Mouse (Mus musculus) CH12.LX (cell line): ENCODE data around the gene Akr1b3. TPM values are rescaled to one million over a fixed set of nuclear protein-coding genes. Genes with fewer than 3 reads are reported as not detected.

Source experiments
- DNase-seq: peaks from one replicate; pipeline ENCODE4 v3.0.0-alpha.2; 2013; ENCODE audit errors: extremely low read depth
- H3K27ac ChIP-seq: 2 replicates; pipeline ENCODE4 v1.5.1; 2012; ENCODE audit warnings: low read depth, mild to moderate bottlenecking, control low read depth, moderate library complexity; ENCODE audit not compliant: insufficient read depth
- H3K27me3 ChIP-seq: replicated peaks from 2 replicates; pipeline ENCODE3; 2012; ENCODE audit warnings: inconsistent platforms
- H3K36me3 ChIP-seq, 2 experiments: replicated peaks in 1 of 2; 2 replicates each; pipeline versions ENCODE3 to v1.6.1; 2012; ENCODE audit warnings: inconsistent platforms in 1 of 2, low read length in 1 of 2, mild to moderate bottlenecking in 1 of 2, mixed read lengths in 1 of 2, moderate library complexity in 1 of 2; ENCODE audit not compliant: control insufficient read depth in 1 of 2, insufficient read depth in 1 of 2
- H3K4me1 ChIP-seq, 2 experiments: 2 replicates each; pipeline ENCODE4 v1.6.1; 2012; ENCODE audit warnings: inconsistent platforms in 1 of 2, moderate library complexity in 1 of 2; ENCODE audit not compliant: insufficient read depth in 2 of 2, control insufficient read depth in 1 of 2
- H3K4me2 ChIP-seq: 2 replicates; pipeline ENCODE4 v1.6.1; 2012; ENCODE audit warnings: low read depth, mild to moderate bottlenecking, control low read depth; ENCODE audit not compliant: poor library complexity, insufficient read depth, severe bottlenecking
- H3K4me3 ChIP-seq, 3 experiments: fragments of 150-350 bp in 1 of 3; sonication (generic) in 1 of 3; replicated peaks in 1 of 3; 2 replicates each; pipeline versions ENCODE3 to v1.5.1; 2011 to 2012; ENCODE audit warnings: low read depth in 2 of 3, low read length in 2 of 3, mild to moderate bottlenecking in 2 of 3, moderate library complexity in 2 of 3, control low read depth in 1 of 3, improper control_type of control experiment in 1 of 3, inconsistent platforms in 1 of 3, mixed read lengths in 1 of 3; ENCODE audit not compliant: poor library complexity in 1 of 3
- H3K79me2 ChIP-seq: replicated peaks from 2 replicates; pipeline ENCODE4 v1.6.1; 2012; ENCODE audit warnings: mild to moderate bottlenecking, moderate library complexity; ENCODE audit not compliant: control insufficient read depth, poor library complexity, insufficient read depth, severe bottlenecking; ENCODE audit errors: extremely low read depth
- H3K9ac ChIP-seq: 2 replicates; pipeline ENCODE4 v1.6.1; 2012; ENCODE audit warnings: low read depth, mild to moderate bottlenecking, control low read depth, moderate library complexity; ENCODE audit not compliant: insufficient read depth
- H3K9me3 ChIP-seq: replicated peaks from 2 replicates; pipeline ENCODE3; 2012; ENCODE audit warnings: low read length, inconsistent platforms, mixed read lengths
- BHLHE40 ChIP-seq: IDR thresholded peaks from 2 replicates; pipeline ENCODE4 v1.6.1; 2011; ENCODE audit warnings: mild to moderate bottlenecking, low read depth, low read length, improper control_type of control experiment
- IRF4 ChIP-seq: IDR thresholded peaks from 2 replicates; pipeline ENCODE4 v1.6.1; 2014; ENCODE audit warnings: low read depth, mild to moderate bottlenecking, inconsistent platforms, low read length, improper control_type of control experiment
- KAT2A ChIP-seq: IDR thresholded peaks from 2 replicates; pipeline ENCODE4 v1.6.1; 2012; ENCODE audit warnings: low read length, improper control_type of control experiment, inconsistent platforms; ENCODE audit not compliant: insufficient replicate concordance
- POLR2A ChIP-seq: IDR thresholded peaks from 2 replicates; pipeline ENCODE4 v1.6.1; 2011; ENCODE audit warnings: low read depth, mild to moderate bottlenecking, improper control_type of control experiment, low read length
- TCF12 ChIP-seq: IDR thresholded peaks from 2 replicates; pipeline ENCODE4 v1.6.1; 2014; ENCODE audit warnings: low read depth, mild to moderate bottlenecking, inconsistent platforms, low read length, improper control_type of control experiment
- USF1 ChIP-seq: IDR thresholded peaks from 2 replicates; pipeline ENCODE4 v1.6.1; 2014; ENCODE audit warnings: low read depth, mild to moderate bottlenecking, inconsistent platforms, low read length, improper control_type of control experiment
- ZNF384 ChIP-seq: IDR thresholded peaks from 2 replicates; pipeline ENCODE4 v1.6.1; 2012; ENCODE audit warnings: low read depth, low read length, improper control_type of control experiment, inconsistent platforms
- dilution Hi-C: fragments of 300-500 bp; cut with MboI; formaldehyde crosslinking; loops from 2 replicates; pipeline ENCODE4 v1.14.3; 2020; ENCODE audit warnings: low sequenced_read_pairs; ENCODE audit not compliant: extremely low pct_unique_long_range_greater_than_20kb, extremely low pct_ligation_motif_present
- in situ Hi-C: fragments of 300-500 bp; cut with MboI; formaldehyde crosslinking; loops from 3 replicates; pipeline ENCODE4 v1.14.3; 2019; ENCODE audit warnings: low sequenced_read_pairs, low pct_ligation_motif_present, low pct_unique_long_range_greater_than_20kb, mixed read lengths
- polyA plus RNA-seq: library from polyadenylated mRNA; unstranded; fragments of >175 nt; gene quantifications from 2 replicates; pipeline ENCODE4 v1.2.1, GENCODE M21; 2012; ENCODE audit warnings: low read depth; ENCODE audit not compliant: insufficient read length
- total RNA-seq, 2 experiments: library from RNA; depleted of rRNA; stranded (reverse); fragments of 300-350 nt in 1 of 2; fragments of >200 nt in 1 of 2; gene quantifications; 2 replicates each; pipeline ENCODE4 v1.2.3; 2012 to 2014

The Akr1b3 gene
- total and polyA plus RNA-seq, 3 experiments = 257 to 359 (median 313) TPM

DNA sequence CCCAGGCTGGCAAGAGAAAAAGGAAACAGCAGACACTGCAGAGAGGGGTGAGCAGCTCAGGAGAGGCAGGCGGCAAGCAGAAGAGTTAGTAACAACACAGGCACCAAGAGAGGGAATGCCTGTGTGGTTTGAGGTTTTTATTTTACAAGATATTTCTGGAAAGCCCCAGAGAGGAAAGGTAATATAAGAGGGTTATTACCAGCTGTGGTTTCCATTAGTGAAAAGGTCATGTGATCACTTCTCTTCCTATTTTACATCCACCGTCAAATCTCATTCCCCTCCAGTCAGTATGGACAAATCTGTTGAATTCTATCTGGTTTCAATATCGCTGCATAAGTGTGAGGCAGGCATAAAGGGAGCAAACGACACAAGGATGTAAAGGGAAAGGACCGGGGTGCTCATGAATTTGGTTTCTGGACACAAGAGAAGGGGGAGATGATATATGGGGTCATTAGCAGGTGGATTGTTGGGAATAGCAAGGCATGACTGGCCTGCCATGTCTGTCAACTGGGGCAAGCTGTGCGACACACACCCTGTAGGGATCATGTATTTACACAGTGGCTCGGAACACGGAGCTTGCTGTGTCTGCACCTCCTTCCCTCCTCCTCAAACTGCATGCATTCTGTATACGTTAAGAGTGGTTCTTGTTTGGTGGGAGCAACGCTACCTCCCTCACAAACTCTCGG is 24.9 kb downstream of the Akr1b3 start:
- no peak overlapping the region for H3K27ac ChIP-seq
- H3K4me2 ChIP-seq = peak overlapping the region; percentile 54; the same call in 1 of the 2 replicates
- H3K79me2 ChIP-seq = no peaks in the 10 kb centered on the region
- no peak for DNase-seq
- H3K4me3 ChIP-seq = peak overlapping the region in 2 of 3 experiments; percentile 3 to 23
- H3K9me3 ChIP-seq = no peaks in the 10 kb centered on the region
- dilution Hi-C loops = no loop called here
- H3K4me1 ChIP-seq = peaks cover 10 to 15% of the 10 kb centered on the region in 2 experiments
- 0 out of 2 replicates have a peak, but pooled peaks have one; percentile 5 for TF ChIP-seq BHLHE40
- no peak for TF ChIP-seq KAT2A
- TF ChIP-seq USF1 = peak; percentile 10; the same call in 1 of the 2 replicates
- no peak for TF ChIP-seq POLR2A
- H3K27me3 ChIP-seq = no peaks in the 10 kb centered on the region
- H3K36me3 ChIP-seq = no peaks in the 10 kb centered on the region
- in situ Hi-C loops = loop anchor here (5.0 to 25.0 kb wide), 5 partner anchors 52 to 1955 kb away; partner anchors contain the start of gene Stra8
- no peak overlapping the region for H3K9ac ChIP-seq

- Histone ChIP-seq H3K4me2 (no peak overlapping the region), H3K36me3 (no peaks in the 10 kb centered on the region), H3K9me3 (no peaks in the 10 kb centered on the region), H3K4me1 (peaks cover 10 to 15% of the 10 kb centered on the region in 2 experiments), H3K27me3 (no peaks in the 10 kb centered on the region), H3K9ac (no peak overlapping the region), H3K79me2 (no peaks in the 10 kb centered on the region), H3K27ac (no peak overlapping the region), H3K4me3 (no peak overlapping the region)
- TF ChIP-seq USF1 (no peak), IRF4 (no peak), TCF12 (no peak)
- in situ Hi-C loops = loop anchor here (5.0 to 25.0 kb wide), 5 partner anchors 54 to 1953 kb away; partner anchors contain the start of gene Stra8
- DNase-seq = no peak
- dilution Hi-C loops = no loop called here
These were observed 26.6 kb downstream of the Akr1b3 start for GRCm38 (mm10) chr6:34290681-34291080.

DNA sequence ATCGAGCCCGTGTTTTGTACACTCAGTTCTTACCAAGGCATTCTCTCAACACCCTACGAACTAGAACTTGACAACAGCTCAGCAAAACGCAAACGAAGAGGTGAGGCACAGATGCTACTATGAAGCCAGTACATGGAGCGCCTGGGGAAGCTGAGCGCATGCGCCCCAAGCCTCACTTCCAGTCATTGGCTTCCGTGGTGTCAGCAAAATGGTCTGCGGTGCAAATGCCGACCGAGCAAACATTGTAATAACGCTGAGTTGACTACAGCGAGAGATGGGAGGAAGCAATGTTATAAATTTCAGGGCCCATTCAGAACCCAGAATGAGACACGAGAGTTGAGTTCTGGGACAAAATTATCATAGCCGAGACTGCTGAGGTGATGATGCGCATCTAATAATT is 27.2 kb downstream of the Akr1b3 start:
- DNase-seq = no peak
- no peaks in the 10 kb centered on the region for H3K9me3 ChIP-seq
- H3K36me3 ChIP-seq = no peaks in the 10 kb centered on the region
- H3K4me2 ChIP-seq = no peak overlapping the region
- no peak overlapping the region for H3K27ac ChIP-seq
- TF ChIP-seq POLR2A = no peak
- TF ChIP-seq ZNF384 = no peak
- H3K4me3 ChIP-seq = no peak overlapping the region
- H3K27me3 ChIP-seq = no peaks in the 10 kb centered on the region
- dilution Hi-C loops (no loop called here), in situ Hi-C loops (loop anchor here (5.0 to 25.0 kb wide), 5 partner anchors 55 to 1953 kb away; partner anchors contain the start of gene Stra8)
- H3K4me1 ChIP-seq = peaks cover 6 to 10% of the 10 kb centered on the region in 2 experiments
- no peaks in the 10 kb centered on the region for H3K79me2 ChIP-seq
- no peak overlapping the region for H3K9ac ChIP-seq
